Mouse (Mus musculus): ENCODE measurements around the gene Timeless.
A peak's percentile ranks its signal among the peaks of the same experiment; 100 is the strongest.
"Not testable (repeated sequence)": the region's sequence is repeated elsewhere in the genome, so short reads cannot be mapped to it uniquely, and the experiment has no call there.

Timeless gene

DNA sequence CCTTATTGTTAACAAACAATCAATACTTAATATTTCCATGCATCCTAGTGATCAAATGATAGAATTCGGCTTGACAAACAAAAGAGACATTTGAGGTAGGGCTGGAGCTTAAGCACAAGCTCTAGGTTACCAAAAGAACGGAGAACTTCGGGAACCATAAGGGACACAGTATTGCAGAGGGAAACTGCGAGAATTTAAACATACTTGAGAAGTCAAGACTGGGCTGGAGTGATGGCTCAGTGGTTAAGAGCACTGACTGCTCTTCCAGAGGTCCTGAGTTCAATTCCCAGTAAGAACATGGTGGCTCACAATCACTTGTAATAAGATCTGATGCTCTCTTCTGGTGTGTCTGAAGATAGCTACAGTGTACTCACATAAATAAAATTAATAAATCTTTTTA lies 17.8 kb upstream of the Timeless start:
- not testable (repeated sequence) for DNase-seq (ENCODE audit: low spot score)

DNA sequence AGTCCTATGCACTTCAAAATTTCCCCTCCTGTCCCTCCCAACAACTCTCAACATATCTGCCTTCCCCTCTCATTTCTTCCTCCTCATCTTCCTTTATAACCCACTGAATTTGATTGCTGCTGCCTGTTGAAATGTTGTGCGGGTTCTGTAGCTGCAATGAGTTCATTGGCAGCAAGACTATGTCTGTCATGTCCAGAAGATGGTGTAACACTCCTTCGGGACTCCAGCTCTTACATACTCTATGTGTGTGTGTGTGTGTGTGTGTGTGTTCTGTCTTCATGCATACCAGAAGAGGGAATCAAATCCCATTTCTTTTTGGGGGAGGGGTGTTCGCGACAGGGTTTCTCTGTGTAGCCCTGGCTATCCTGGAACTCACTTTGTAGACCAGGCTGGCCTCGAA lies 16.9 kb upstream of the Timeless start:
- no peak for DNase-seq (ENCODE audit: low spot score)

DNA sequence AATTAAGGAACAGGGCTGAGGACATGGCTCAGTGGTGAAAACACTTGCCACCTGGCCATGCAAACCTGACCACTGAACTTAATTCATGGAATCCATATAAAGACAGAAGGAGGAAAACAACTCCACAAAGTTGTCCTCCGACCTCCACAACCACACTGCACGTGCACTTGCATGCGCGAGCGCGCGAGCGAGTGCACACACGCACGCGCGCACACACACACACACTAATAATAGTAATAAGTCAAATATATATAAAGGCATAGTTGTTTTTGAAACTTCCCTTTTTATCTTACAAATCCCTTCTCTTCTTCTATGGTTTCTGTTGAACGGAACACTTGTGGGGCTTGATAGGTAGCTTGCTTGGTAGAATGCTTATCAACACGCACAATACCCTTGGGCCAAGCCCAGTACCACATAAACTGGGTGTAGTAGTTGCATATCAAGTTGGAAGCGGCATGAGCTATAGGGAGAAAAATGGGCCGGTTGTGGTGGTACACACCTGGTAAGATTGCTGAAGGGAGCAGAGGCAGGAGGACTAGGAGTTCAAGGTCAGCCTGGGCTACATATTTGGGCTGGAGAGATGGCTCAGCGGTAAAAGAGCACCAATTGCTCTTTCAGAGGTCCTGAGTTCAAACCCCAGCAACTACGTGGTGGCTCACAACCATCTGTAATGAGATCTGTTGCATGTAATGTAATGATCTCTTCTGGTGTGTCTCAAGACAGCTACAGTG lies 13.3 kb upstream of the Timeless start:
- DNase-seq (ENCODE audit: low spot score) = no peak

DNA sequence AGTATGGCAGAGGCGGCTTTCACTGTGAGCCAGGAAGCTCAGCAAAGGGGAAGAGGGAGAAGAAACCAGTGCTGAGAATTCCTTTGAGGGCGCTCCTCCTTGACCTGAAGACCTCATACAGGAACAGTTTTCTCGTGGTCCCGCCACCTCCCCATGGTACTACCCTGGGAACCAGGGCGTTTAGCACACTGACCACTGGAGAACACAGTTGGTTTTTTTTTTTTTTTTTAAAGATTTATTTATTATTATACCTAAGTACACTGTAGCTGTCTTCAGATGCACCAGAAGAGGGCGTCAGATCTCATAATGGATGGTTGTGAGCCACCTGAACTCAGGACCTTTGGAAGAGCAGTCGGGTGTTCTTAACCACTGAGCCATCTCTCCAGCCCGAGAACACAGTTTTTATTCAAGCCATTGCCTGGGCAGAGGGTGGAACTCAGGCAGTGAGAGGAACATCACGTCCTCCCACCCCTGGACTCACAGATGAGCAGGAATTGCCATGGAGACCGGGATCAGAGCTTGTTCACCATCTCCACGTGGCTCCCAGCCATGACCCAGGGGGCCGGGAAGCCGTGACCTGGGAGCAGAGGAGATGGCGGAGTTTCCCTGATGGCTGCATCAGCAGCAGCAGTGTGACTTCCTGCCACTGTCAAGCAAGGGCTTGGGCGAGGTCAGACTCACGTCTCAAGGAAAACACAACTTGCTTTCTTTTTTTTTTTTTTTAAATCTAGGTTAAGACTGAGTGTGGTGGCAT lies 10.2 kb upstream of the Timeless start:
- DNase-seq (ENCODE audit: low spot score) = no peak

DNA sequence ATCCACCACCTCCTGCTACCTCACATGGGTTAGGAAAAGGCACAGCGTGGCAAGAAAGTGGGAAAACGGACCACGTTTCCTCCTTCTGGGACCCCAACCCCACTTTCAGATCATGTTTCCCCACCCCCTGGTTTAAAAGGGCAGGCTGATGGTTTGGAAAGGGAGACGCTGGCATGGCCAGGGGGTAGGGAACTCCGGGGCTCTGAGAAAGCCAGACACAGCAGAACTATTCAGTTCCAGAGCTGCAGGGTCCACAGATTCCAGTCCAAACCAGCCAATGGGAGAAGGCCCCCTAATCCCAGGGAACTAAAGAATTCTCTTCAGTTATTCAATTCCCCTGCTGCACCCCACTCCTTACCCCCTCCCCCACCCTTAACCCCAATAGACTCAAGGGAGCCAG lies 6.8 kb upstream of the Timeless start:
- DNase-seq (ENCODE audit: low spot score) = no peak

DNA sequence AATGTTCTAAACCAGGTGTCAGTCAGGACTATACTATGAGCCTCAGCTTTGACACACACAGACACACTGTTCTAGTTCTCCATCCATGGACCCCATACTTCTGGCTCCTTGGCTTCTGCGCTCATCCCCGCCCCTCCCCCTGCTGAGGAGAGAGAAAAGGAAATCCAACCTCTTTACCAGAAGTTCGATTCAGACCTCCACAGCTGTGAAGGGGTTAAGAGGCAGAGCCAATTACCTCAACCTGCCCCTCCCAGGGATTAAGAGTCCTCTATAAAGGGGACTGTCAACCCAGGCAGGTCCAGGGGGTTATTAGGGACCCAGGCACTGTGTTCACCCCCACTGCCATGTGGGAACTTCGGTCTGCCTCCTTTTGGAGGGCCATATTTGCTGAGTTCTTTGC lies 6.3 kb upstream of the Timeless start, which contains the start of gene Mip:
Gene Mip (plus strand): TSS at position 301 of the 400 bp plus-strand sequence.
- DNase-seq (ENCODE audit: low spot score) = no peak

GRCm38 (mm10) chr10:128227592-128227991 lies 4.3 kb upstream of the Timeless start:
- DNase-seq (ENCODE audit: low spot score) = no peak

GRCm38 (mm10) chr10:128228009-128228408 lies 3.9 kb upstream of the Timeless start:
- no peak for DNase-seq (ENCODE audit: low spot score)

DNA sequence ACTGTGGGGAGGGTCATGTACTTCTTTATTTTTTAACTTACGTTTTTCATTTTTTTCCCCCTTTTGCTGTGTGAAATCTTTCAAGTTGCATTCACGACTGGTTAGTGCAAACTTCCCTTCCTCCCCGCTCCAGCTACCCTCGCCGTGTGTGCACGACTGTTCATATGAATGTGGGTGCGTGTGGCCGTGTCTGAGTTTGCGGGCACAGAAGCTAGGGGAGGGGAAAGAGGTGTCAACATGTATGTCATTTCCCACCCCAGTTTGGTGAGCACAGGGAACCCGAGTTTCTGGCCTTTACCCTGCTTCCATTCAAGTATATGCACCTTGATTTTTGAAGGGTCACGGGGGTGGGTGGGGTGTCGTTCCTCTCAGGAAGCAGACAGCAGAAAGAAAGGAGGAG lies 1.3 kb upstream of the Timeless start:
- DNase-seq (ENCODE audit: low spot score) = no peak

GRCm38 (mm10) chr10:128231146-128231545 lies 719 bp upstream of the Timeless start:
- DNase-seq (ENCODE audit: low spot score) = no peak

DNA sequence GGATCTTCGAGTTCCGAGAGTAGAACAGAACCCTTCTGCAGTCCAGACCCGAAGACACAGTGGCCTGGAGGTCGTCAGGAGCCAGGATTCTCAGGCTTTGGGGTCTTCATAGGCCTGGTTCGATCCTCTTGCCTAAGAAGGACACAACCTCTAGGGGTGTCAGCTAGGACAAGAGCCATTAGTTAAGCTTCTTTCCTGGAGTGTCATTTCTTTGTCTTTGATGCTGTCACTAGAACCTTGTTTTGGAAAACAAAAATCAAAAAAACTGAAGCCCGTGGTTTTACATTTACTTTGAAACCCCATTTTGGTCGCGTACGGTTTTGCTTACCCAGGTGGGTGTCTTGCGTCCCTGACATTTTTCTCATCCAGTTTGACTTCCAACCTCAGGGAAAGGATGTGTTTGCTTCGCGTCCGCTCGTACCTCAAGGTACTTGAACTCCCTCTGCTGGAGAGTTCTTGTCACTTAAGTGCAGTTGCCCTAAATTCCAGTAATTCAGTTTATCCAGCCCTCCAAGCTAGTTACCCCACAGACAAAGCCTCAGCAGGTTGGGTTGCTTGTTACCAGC lies 638 bp downstream of the Timeless start:
- DNase-seq (ENCODE audit: low spot score) = peak; percentile 85

DNA sequence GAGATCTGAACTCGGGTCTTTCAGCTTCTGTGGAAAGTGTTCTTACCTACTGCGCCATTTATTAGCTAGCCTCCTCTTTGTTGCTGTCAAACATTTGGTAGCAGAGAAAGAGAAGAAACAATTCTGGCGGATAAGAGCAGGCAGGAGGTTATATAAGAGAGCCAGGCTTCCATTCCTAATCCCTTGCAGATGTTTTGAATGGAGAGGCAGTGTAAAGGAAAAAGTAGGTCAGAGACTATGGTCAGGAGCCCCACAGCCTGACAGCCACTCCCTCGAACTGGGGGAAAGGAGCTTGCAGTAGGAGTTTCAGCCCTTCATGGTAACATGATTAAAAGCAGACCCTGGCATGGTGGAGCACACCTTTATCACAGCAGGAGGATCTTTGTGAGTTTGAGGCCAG lies 4.5 kb downstream of the Timeless start:
- no peak for DNase-seq (ENCODE audit: low spot score)

GRCm38 (mm10) chr10:128237807-128238480 lies 6.1 kb downstream of the Timeless start:
- DNase-seq (ENCODE audit: low spot score) = no peak

- no peak for DNase-seq (ENCODE audit: low spot score)
Measured at GRCm38 (mm10) chr10:128239140-128239539, 7.3 kb downstream of the Timeless start.

- DNase-seq (ENCODE audit: low spot score) = no peak
Measured at GRCm38 (mm10) chr10:128240131-128240530, 8.3 kb downstream of the Timeless start.

GRCm38 (mm10) chr10:128243252-128243651 lies 11.4 kb downstream of the Timeless start:
- no peak for DNase-seq (ENCODE audit: low spot score)

GRCm38 (mm10) chr10:128244121-128244520 lies 12.3 kb downstream of the Timeless start:
- DNase-seq (ENCODE audit: low spot score) = no peak

GRCm38 (mm10) chr10:128247020-128247732 lies 15.3 kb downstream of the Timeless start:
- no peak for DNase-seq (ENCODE audit: low spot score)

GRCm38 (mm10) chr10:128250565-128250964 lies 18.7 kb downstream of the Timeless start:
- DNase-seq (ENCODE audit: low spot score) = no peak

DNA sequence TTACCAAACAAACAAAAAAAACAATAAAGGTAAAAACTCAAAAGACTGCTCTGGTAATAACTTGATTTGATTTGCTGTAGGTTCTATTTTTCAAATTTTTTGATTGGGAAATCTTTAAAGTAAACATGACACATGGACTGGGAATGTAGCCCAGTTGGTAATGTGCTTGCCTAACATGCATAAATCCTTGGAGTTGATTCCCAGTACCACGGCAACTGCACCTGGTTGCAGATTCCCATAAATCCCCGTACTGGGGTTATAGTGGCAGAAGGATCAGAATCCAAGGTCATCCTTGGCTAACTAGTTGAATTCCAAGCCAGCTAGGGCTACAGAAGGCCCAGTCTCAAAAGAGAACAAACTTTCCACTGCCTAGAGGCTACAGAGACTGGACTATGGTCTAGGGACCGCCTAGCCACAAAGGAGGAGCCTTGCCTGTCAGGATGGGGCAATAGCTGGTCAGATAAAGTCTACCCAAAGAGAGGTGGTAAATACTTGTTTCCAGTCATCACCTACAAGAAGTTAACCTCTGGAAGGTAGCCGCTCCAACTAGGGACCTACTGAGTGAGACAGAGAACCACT lies 21.9 kb downstream of the Timeless start, which contains the start of gene Apon:
Gene Apon (plus strand): TSS at position 420 of the 579 bp plus-strand sequence.
- no peak for DNase-seq (ENCODE audit: low spot score)

GRCm38 (mm10) chr10:128255925-128256324 lies 24.1 kb downstream of the Timeless start:
- no peak for DNase-seq (ENCODE audit: low spot score)

Data from c-Kit-positive CD71-positive TER-119-positive erythroid progenitor cells, embryonic 14.5 days (primary cell).